Mouse (Mus musculus): ENCODE data around the gene Auh.

The Auh gene

GRCm38 (mm10) chr13:52833748-52834147 lies 95.7 kb downstream of the Auh start:
- DNase-seq (ENCODE audit: low spot score), result no peak

- no peak for DNase-seq (ENCODE audit: low spot score)
Measured at GRCm38 (mm10) chr13:52833220-52833619, 96.3 kb downstream of the Auh start.

GRCm38 (mm10) chr13:52832481-52833170 lies 96.9 kb downstream of the Auh start:
- DNase-seq (ENCODE audit: low spot score), result no peak

GRCm38 (mm10) chr13:52831037-52831757 lies 98.3 kb downstream of the Auh start:
- DNase-seq (ENCODE audit: low spot score), result peak; percentile 85

GRCm38 (mm10) chr13:52828946-52829523 lies 100.4 kb downstream of the Auh start:
- DNase-seq (ENCODE audit: low spot score), result peak; percentile 61

GRCm38 (mm10) chr13:52828217-52828616 lies 101.3 kb downstream of the Auh start:
- DNase-seq (ENCODE audit: low spot score), result peak; percentile 54

- no peak for DNase-seq (ENCODE audit: low spot score)
Measured at GRCm38 (mm10) chr13:52826666-52827065, 102.8 kb downstream of the Auh start.

GRCm38 (mm10) chr13:52824754-52825153 lies 104.7 kb downstream of the Auh start:
- DNase-seq (ENCODE audit: low spot score), result no peak

GRCm38 (mm10) chr13:52822165-52823149 lies 107.0 kb downstream of the Auh start:
- DNase-seq (ENCODE audit: low spot score), result no peak

- DNase-seq (ENCODE audit: low spot score), result no peak
Measured at GRCm38 (mm10) chr13:52821571-52821970, 107.9 kb downstream of the Auh start.

GRCm38 (mm10) chr13:52819901-52820300 lies 109.6 kb downstream of the Auh start:
- DNase-seq (ENCODE audit: low spot score), result no peak

GRCm38 (mm10) chr13:52818760-52819159 lies 110.7 kb downstream of the Auh start:
- DNase-seq (ENCODE audit: low spot score), result no peak

GRCm38 (mm10) chr13:52817991-52818491 lies 111.4 kb downstream of the Auh start:
- DNase-seq (ENCODE audit: low spot score), result no peak

GRCm38 (mm10) chr13:52813750-52814149 lies 115.7 kb downstream of the Auh start:
- DNase-seq (ENCODE audit: low spot score), result no peak

GRCm38 (mm10) chr13:52812549-52813515 lies 116.6 kb downstream of the Auh start:
- DNase-seq (ENCODE audit: low spot score), result no peak

- DNase-seq (ENCODE audit: low spot score), result no peak
Measured at GRCm38 (mm10) chr13:52807722-52808121, 121.8 kb downstream of the Auh start.

- no peak for DNase-seq (ENCODE audit: low spot score)
Measured at GRCm38 (mm10) chr13:52806029-52806428, 123.5 kb downstream of the Auh start.

GRCm38 (mm10) chr13:52805581-52805980 lies 123.9 kb downstream of the Auh start:
- DNase-seq (ENCODE audit: low spot score), result no peak

- no peak for DNase-seq (ENCODE audit: low spot score)
Measured at GRCm38 (mm10) chr13:52802482-52802881, 127.0 kb downstream of the Auh start.

GRCm38 (mm10) chr13:52800687-52801341 lies 128.7 kb downstream of the Auh start:
- DNase-seq (ENCODE audit: low spot score), result no peak

Measured in c-Kit-positive CD71-positive TER-119-positive erythroid progenitor cells, embryonic 14.5 days (primary cell).